Mouse (Mus musculus): Measurements from ENCODE around the gene Cox11. TPM values are rescaled to one million over a fixed set of nuclear protein-coding genes. Genes with fewer than 3 reads are reported as not detected.

Cox11 gene
- total RNA-seq, 2 experiments from 2014 or later, result 17.7 to 19.6 TPM

GRCm38 (mm10) chr11:90663618-90664297 is 25.8 kb downstream of the Cox11 start:
- DNase-seq (ENCODE audit: low spot score in 2 of 2), result no peak

- DNase-seq (ENCODE audit: low spot score in 2 of 2), result no peak
Measured at GRCm38 (mm10) chr11:90664345-90664986, 26.5 kb downstream of the Cox11 start.

- peak; percentile 24 to 60 for DNase-seq (ENCODE audit: low spot score in 2 of 2)
Measured at GRCm38 (mm10) chr11:90665161-90665560, 27.2 kb downstream of the Cox11 start.

GRCm38 (mm10) chr11:90666144-90666757 is 28.3 kb downstream of the Cox11 start:
- no peak for DNase-seq (ENCODE audit: low spot score in 2 of 2)

GRCm38 (mm10) chr11:90666916-90667315 is 28.9 kb downstream of the Cox11 start:
- DNase-seq (ENCODE audit: low spot score in 2 of 2), result no peak

GRCm38 (mm10) chr11:90667325-90667724 is 29.4 kb downstream of the Cox11 start:
- DNase-seq (ENCODE audit: low spot score in 2 of 2), result no peak

- no peak for DNase-seq (ENCODE audit: low spot score in 2 of 2)
Measured at GRCm38 (mm10) chr11:90675479-90676110, 37.6 kb downstream of the Cox11 start.

- no peak for DNase-seq (ENCODE audit: low spot score in 2 of 2)
Measured at GRCm38 (mm10) chr11:90677027-90677426, 39.1 kb downstream of the Cox11 start.

- DNase-seq (ENCODE audit: low spot score in 2 of 2), result no peak
Measured at GRCm38 (mm10) chr11:90677771-90678288, 39.9 kb downstream of the Cox11 start.

- DNase-seq (ENCODE audit: low spot score in 2 of 2), result no peak
Measured at GRCm38 (mm10) chr11:90678582-90678981, 40.6 kb downstream of the Cox11 start.

- no peak for DNase-seq (ENCODE audit: low spot score in 2 of 2)
Measured at GRCm38 (mm10) chr11:90681171-90681570, 43.2 kb downstream of the Cox11 start.

GRCm38 (mm10) chr11:90684765-90685164 is 46.8 kb downstream of the Cox11 start:
- DNase-seq (ENCODE audit: low spot score in 2 of 2), result no peak

- no peak for DNase-seq (ENCODE audit: low spot score in 2 of 2)
Measured at GRCm38 (mm10) chr11:90685196-90685595, 47.2 kb downstream of the Cox11 start.

GRCm38 (mm10) chr11:90686287-90687025 is 48.5 kb downstream of the Cox11 start:
- DNase-seq (ENCODE audit: low spot score in 2 of 2), result no peak

GRCm38 (mm10) chr11:90687040-90687439 is 49.1 kb downstream of the Cox11 start:
- no peak for DNase-seq (ENCODE audit: low spot score in 2 of 2)

- DNase-seq (ENCODE audit: low spot score in 2 of 2), result peak; percentile 36 to 71
Measured at GRCm38 (mm10) chr11:90687460-90688416, 49.8 kb downstream of the Cox11 start, which contains the start of gene Tom1l1. Gene Tom1l1, minus strand, starts transcription at chr11:90688366.

- DNase-seq (ENCODE audit: low spot score in 2 of 2), result no peak
Measured at GRCm38 (mm10) chr11:90690361-90690760, 52.4 kb downstream of the Cox11 start.

- no peak for DNase-seq (ENCODE audit: low spot score in 2 of 2)
Measured at GRCm38 (mm10) chr11:90694206-90694605, 56.2 kb downstream of the Cox11 start.

Measured in gastrocnemius, postnatal 4 days (tissue).